Mouse (Mus musculus) kidney, embryonic 16.5 days (tissue): Measurements from ENCODE around the gene Rnf34. TPM values are rescaled to one million over a fixed set of nuclear protein-coding genes. Genes with fewer than 3 reads are reported as not detected.
A peak's percentile ranks its signal among the peaks of the same experiment; 100 is the strongest.

Experiments used
- ATAC-seq: fragments of 200-750 bp; cut with Nextera tagmentation; 2 replicates; pipeline ENCODE4 v1.8.0; 2017; ENCODE audit warnings: moderate TSS enrichment; ENCODE audit not compliant: low FRiP score, low TSS enrichment
- H3K27ac ChIP-seq: fragments of 300-500 bp; sonication (generic); 2 replicates; pipeline ENCODE4 v1.5.1; 2014; ENCODE audit warnings: low read length
- H3K27me3 ChIP-seq: fragments of 300-500 bp; sonication (generic); 2 replicates; pipeline ENCODE4 v1.6.1; 2014; ENCODE audit warnings: low read length, control low read depth, mixed read lengths; ENCODE audit not compliant: insufficient read depth
- H3K36me3 ChIP-seq: fragments of 300-500 bp; sonication (generic); 2 replicates; pipeline ENCODE4 v1.6.1; 2014; ENCODE audit warnings: low read length, control low read depth, mixed read lengths; ENCODE audit not compliant: insufficient read depth
- H3K4me1 ChIP-seq: fragments of 300-500 bp; sonication (generic); 2 replicates; pipeline ENCODE4 v1.6.1; 2014; ENCODE audit warnings: low read length, control low read depth, mixed read lengths; ENCODE audit not compliant: insufficient read depth
- H3K4me2 ChIP-seq: fragments of 300-500 bp; sonication (generic); replicated peaks from 2 replicates; pipeline ENCODE4 v1.6.1; 2014; ENCODE audit warnings: low read depth, low read length
- H3K4me3 ChIP-seq: fragments of 300-500 bp; sonication (generic); 2 replicates; pipeline ENCODE4 v1.5.1; 2014; ENCODE audit warnings: mild to moderate bottlenecking, low read length
- H3K9ac ChIP-seq: fragments of 300-500 bp; sonication (generic); replicated peaks from 2 replicates; pipeline ENCODE4 v1.6.1; 2014; ENCODE audit warnings: low read length
- H3K9me3 ChIP-seq: fragments of 300-500 bp; sonication (generic); 2 replicates; pipeline ENCODE4 v1.6.1; 2016; ENCODE audit warnings: low read length, control low read depth
- WGBS: fragments of 180-500 bp; shearing (Covaris S2); extraction: QIAGEN DNeasy Blood & Tissue Kit; methylation state at CpG from one replicate; pipeline ENCODE4 v1.1.7; 2014; 5-methylcytosine and 5-hydroxymethylcytosine counted together
- polyA plus RNA-seq: library from polyadenylated mRNA; unstranded; fragments of >200 nt; fragmentation: Nextera tagmentation; extraction: Ambion mirVana; gene quantifications from 2 replicates; pipeline ENCODE4 v1.2.1, GENCODE M21; 2015

The Rnf34 gene
- polyA plus RNA-seq = 42.3 and 42.7 TPM in 2 replicates

- Histone ChIP-seq H3K27ac (peak within 1 kb of the TSS; percentile 89), H3K4me3 (peak within 1 kb of the TSS; percentile 77), H3K9me3 (no peaks in the 10 kb centered on the region), H3K36me3 (no peaks in the 10 kb centered on the region), H3K4me1 (peaks cover 15% of the 10 kb centered on the region), H3K9ac (peak within 1 kb of the TSS; percentile 94), H3K4me2 (peak within 1 kb of the TSS; percentile 82), H3K27me3 (no peaks in the 10 kb centered on the region)
- WGBS = 1% methylated on average over 57 of the region's 61 CpGs
- ATAC-seq = peak; percentile 100
These were observed at the start of gene Rnf34 for GRCm38 (mm10) chr5:122849521-122850318. TSS of gene Rnf34 (plus strand) at chr5:122850048.

DNA sequence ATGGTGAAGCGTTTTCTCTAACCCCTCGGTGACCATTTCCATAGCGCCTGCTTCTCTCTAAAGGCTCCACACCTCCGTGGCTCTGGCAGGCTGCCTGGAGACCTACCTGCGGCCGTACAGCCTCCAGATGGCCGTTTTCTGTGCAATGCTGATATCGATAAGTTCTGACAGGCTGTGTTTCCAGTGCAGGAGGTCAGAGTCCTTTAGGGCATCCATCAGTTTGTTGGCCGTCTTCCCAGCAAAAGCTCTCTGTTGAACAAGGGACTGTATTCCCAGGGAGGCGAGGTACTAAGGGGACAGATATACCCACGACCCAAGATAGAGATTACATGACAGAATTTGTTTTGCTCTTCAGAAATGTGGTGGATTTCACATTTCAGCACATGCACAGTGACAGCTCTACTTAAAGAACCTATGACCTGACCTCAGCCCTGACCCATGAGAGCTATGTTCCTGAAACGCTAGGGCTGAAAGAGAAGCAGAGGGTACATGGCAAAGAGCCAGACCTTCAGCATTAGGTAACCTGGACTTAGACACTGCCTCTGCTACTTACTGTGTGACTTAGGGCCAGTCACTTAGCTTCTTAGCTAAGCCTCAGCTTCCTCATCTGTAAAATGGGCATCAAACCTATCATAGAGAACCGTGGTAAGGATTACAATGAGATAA is 49.4 kb upstream of the Rnf34 start:
- 73% methylated on average over 13 of the region's 13 CpGs for WGBS
- no peak for ATAC-seq
- no peak overlapping the region for H3K27ac ChIP-seq

GRCm38 (mm10) chr5:122801684-122802083 is 48.2 kb upstream of the Rnf34 start:
- Histone ChIP-seq H3K27me3 (no peaks in the 10 kb centered on the region), H3K9ac (no peak overlapping the region), H3K4me1 (0 out of 2 replicates have a peak, but pooled peaks cover 3% of the 10 kb centered on the region), H3K27ac (peak overlapping the region; percentile 61; the same call in 1 of the 2 replicates), H3K36me3 (peaks cover 93% of the 10 kb centered on the region), H3K4me2 (no peak overlapping the region), H3K4me3 (no peak overlapping the region), H3K9me3 (no peaks in the 10 kb centered on the region)
- no peak for ATAC-seq
- 92% methylated on average over 8 of the region's 8 CpGs for WGBS

More for the DNA sequence above, 49.4 kb upstream of the Rnf34 start:
- Histone ChIP-seq H3K4me1 (0 out of 2 replicates have a peak, but pooled peaks cover 3% of the 10 kb centered on the region), H3K9me3 (no peaks in the 10 kb centered on the region), H3K27me3 (no peaks in the 10 kb centered on the region), H3K9ac (no peak overlapping the region), H3K36me3 (peaks cover 90% of the 10 kb centered on the region), H3K4me3 (no peak overlapping the region), H3K4me2 (no peak overlapping the region)

GRCm38 (mm10) chr5:122802706-122803105 is 47.1 kb upstream of the Rnf34 start:
- Histone ChIP-seq H3K4me1 (0 out of 2 replicates have a peak, but pooled peaks cover 3% of the 10 kb centered on the region), H3K9me3 (no peaks in the 10 kb centered on the region), H3K27ac (no peak overlapping the region), H3K4me3 (no peak overlapping the region), H3K27me3 (no peaks in the 10 kb centered on the region), H3K4me2 (no peak overlapping the region), H3K9ac (no peak overlapping the region), H3K36me3 (peaks cover 95% of the 10 kb centered on the region)
- 80% methylated on average over 9 of the region's 9 CpGs for WGBS
- peak; percentile 70 for ATAC-seq

- 63% methylated on average over 3 of the region's 3 CpGs for WGBS
- peaks cover 78% of the 10 kb centered on the region for H3K36me3 ChIP-seq
- no peak for ATAC-seq
These were observed 44.3 kb upstream of the Rnf34 start for GRCm38 (mm10) chr5:122805503-122805902.

DNA sequence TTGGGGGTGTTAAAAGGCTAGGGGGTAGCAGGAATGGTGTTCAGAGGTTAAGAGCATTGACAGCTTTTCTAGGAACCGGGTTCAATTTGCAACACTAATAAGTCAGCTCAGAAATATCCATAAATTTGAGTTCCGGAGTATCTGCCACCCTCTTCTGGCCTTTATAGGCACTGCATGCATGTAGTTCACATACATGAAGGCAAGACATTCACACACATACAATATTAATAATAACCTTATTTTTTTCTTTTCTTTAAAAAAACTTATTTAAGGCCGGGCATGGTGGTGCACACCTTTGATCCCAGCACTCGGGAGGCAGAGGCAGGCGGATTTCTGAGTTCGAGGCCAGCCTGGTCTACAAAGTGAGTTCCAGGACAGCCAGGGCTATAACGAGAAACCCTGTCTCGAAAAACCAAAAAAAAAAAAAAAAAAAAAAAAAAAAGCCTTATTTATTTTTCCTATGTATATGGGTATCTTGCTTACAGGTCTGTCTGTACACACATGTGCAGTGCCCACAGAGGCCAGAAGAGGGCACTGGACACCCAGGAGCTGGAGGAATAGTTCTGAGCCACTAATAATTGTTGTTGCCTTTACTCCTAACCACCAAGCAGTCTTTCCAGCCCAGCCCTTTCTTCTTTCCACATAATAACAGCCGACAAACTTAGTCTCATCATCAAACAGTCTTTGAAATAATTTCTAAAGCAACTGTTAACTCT is 38.3 kb upstream of the Rnf34 start:
- H3K27me3 ChIP-seq = no peaks in the 10 kb centered on the region
- peaks cover 68% of the 10 kb centered on the region for H3K36me3 ChIP-seq
- H3K9ac ChIP-seq = no peak overlapping the region
- H3K4me2 ChIP-seq = no peak overlapping the region
- H3K4me1 ChIP-seq = no peaks in the 10 kb centered on the region
- H3K9me3 ChIP-seq = no peaks in the 10 kb centered on the region
- no peak for ATAC-seq
- H3K27ac ChIP-seq = no peak overlapping the region
- 91% methylated on average over 9 of the region's 9 CpGs for WGBS
- no peak overlapping the region for H3K4me3 ChIP-seq

More at GRCm38 (mm10) chr5:122805503-122805902, 44.3 kb upstream of the Rnf34 start:
- H3K4me1 ChIP-seq = no peaks in the 10 kb centered on the region
- no peaks in the 10 kb centered on the region for H3K27me3 ChIP-seq
- no peak overlapping the region for H3K9ac ChIP-seq
- H3K27ac ChIP-seq = no peak overlapping the region
- no peaks in the 10 kb centered on the region for H3K9me3 ChIP-seq
- H3K4me3 ChIP-seq = no peak overlapping the region
- no peak overlapping the region for H3K4me2 ChIP-seq

- WGBS = 81% methylated on average over 3 of the region's 3 CpGs
- Histone ChIP-seq H3K27me3 (no peaks in the 10 kb centered on the region), H3K27ac (no peak overlapping the region), H3K4me1 (no peaks in the 10 kb centered on the region), H3K4me2 (no peak overlapping the region), H3K9me3 (no peaks in the 10 kb centered on the region), H3K36me3 (peaks cover 66% of the 10 kb centered on the region), H3K9ac (no peak overlapping the region), H3K4me3 (no peak overlapping the region)
- ATAC-seq = no peak
These were observed 37.1 kb upstream of the Rnf34 start for GRCm38 (mm10) chr5:122812699-122813098.

- under 1% methylated on average over 55 of the region's 55 CpGs for WGBS
These were observed 28.9 kb upstream of the Rnf34 start, which contains the start of gene Anapc5 for GRCm38 (mm10) chr5:122820777-122821523. TSS of gene Anapc5 (minus strand) at chr5:122821339.

DNA sequence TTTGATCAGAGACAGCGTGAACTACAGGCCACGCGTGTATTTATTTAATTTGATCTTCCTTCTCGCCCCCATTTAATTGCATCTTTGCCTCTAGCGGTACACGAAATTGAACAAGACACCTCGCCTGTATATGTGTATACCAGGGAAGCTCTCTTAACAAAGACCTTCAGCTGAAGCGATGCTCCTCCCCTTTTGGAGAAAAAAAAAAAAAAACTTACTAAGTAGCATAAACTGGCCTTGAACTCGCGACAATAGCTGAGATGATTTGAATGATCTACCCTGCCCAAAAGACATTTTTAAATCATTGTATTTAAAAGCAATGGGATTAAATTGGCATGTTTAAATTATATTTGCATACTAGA is 28.3 kb upstream of the Rnf34 start:
- peak overlapping the region; percentile 82 for H3K4me3 ChIP-seq
- WGBS = 0% methylated on average over 10 of the region's 10 CpGs
- H3K36me3 ChIP-seq = peaks cover 24% of the 10 kb centered on the region
- ATAC-seq = peak; percentile 40
- H3K4me2 ChIP-seq = peak overlapping the region; percentile 50
- H3K9ac ChIP-seq = peak overlapping the region; percentile 70
- no peaks in the 10 kb centered on the region for H3K9me3 ChIP-seq
- no peaks in the 10 kb centered on the region for H3K27me3 ChIP-seq
- peaks cover 13% of the 10 kb centered on the region for H3K4me1 ChIP-seq
- peak overlapping the region; percentile 82 for H3K27ac ChIP-seq

More at GRCm38 (mm10) chr5:122820777-122821523, 28.9 kb upstream of the Rnf34 start, which contains the start of gene Anapc5:
- ATAC-seq = peak; percentile 100
- Histone ChIP-seq H3K4me1 (peaks cover 13% of the 10 kb centered on the region), H3K36me3 (peaks cover 28% of the 10 kb centered on the region), H3K27me3 (no peaks in the 10 kb centered on the region), H3K27ac (peak within 1 kb of the TSS; percentile 97), H3K4me2 (peak within 1 kb of the TSS; percentile 53), H3K9ac (peak within 1 kb of the TSS; percentile 91), H3K9me3 (no peaks in the 10 kb centered on the region), H3K4me3 (peak within 1 kb of the TSS; percentile 82)
